Mouse (Mus musculus): ENCODE measurements around the gene Epn3. TPM values are rescaled to one million over a fixed set of nuclear protein-coding genes. Genes with fewer than 3 reads are reported as not detected.

Epn3 gene
- polyA plus RNA-seq, 1 experiment, result 0.05 TPM

DNA sequence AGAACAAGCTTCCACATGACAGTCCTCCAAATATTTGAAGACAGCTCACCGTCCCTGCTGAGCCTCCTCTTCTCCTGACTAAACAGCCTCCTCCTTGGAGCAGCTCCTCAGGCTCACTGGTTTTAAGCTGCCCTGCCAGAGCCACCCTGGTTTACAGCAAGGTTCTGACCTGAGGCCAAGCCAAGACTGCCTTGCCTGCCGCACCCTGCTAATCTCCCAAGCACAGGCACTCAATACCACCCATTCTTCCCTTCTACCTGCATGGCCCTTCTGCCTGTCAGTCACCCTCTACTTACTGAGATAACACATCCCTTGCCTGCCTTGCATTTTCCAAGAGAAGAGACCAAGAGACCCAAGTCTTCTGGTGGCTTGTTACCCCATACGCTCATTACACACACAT, 43.4 kb downstream of the Epn3 start:
- H3ac ChIP-seq (ENCODE audit: control insufficient read depth, insufficient read length), result no peak overlapping the region
- H3K4me2 ChIP-seq (ENCODE audit: low read depth), result no peak overlapping the region
- no peak for TF ChIP-seq POLR2AphosphoS2 (IDR thresholded peaks at IDR 0.05; ENCODE audit: insufficient read length, low read depth)
- TF ChIP-seq TCF3 (IDR thresholded peaks at IDR 0.05; ENCODE audit: insufficient read length, low read depth), result no peak
- TF ChIP-seq E2F4 (IDR thresholded peaks at IDR 0.05; ENCODE audit: insufficient read depth), result no peak
- no peak for TF ChIP-seq MYOG (IDR thresholded peaks at IDR 0.05; ENCODE audit: control insufficient read depth in 1 of 3, insufficient read depth in 1 of 3, insufficient read length in 2 of 3, low read depth in 2 of 3)
- no peak for TF ChIP-seq POLR2A (IDR thresholded peaks at IDR 0.05; ENCODE audit: insufficient read length, low read depth)
- TF ChIP-seq MAX (IDR thresholded peaks at IDR 0.05; ENCODE audit: low read depth), result no peak
- no peak for TF ChIP-seq MYOD1 (IDR thresholded peaks at IDR 0.05; ENCODE audit: control insufficient read depth in 1 of 3, insufficient read length in 2 of 3, low read depth in 2 of 3)
- TF ChIP-seq CEBPB (IDR thresholded peaks at IDR 0.05; ENCODE audit: insufficient read depth, poor library complexity, severe bottlenecking), result no peak
- TF ChIP-seq TCF12 (IDR thresholded peaks at IDR 0.05; ENCODE audit: insufficient read depth, poor library complexity, severe bottlenecking), result no peak
- TF ChIP-seq SRF (IDR thresholded peaks at IDR 0.05; ENCODE audit: control insufficient read depth, insufficient read length, low read depth), result no peak
- no peak for TF ChIP-seq USF1 (IDR thresholded peaks at IDR 0.05; ENCODE audit: low read depth)
- no peak for TF ChIP-seq REST (IDR thresholded peaks at IDR 0.05; ENCODE audit: insufficient read depth, insufficient read length)
- no peak overlapping the region for H3K4me3 ChIP-seq
- H3K36me3 ChIP-seq (ENCODE audit: control insufficient read depth, insufficient read depth), result no peaks in the 10 kb centered on the region
- H3K79me2 ChIP-seq (ENCODE audit: control insufficient read depth, insufficient read depth), result no peaks in the 10 kb centered on the region
- peaks cover 59% of the 10 kb centered on the region for H3K27me3 ChIP-seq (ENCODE audit: control insufficient read depth, insufficient read depth, insufficient read length)

DNA sequence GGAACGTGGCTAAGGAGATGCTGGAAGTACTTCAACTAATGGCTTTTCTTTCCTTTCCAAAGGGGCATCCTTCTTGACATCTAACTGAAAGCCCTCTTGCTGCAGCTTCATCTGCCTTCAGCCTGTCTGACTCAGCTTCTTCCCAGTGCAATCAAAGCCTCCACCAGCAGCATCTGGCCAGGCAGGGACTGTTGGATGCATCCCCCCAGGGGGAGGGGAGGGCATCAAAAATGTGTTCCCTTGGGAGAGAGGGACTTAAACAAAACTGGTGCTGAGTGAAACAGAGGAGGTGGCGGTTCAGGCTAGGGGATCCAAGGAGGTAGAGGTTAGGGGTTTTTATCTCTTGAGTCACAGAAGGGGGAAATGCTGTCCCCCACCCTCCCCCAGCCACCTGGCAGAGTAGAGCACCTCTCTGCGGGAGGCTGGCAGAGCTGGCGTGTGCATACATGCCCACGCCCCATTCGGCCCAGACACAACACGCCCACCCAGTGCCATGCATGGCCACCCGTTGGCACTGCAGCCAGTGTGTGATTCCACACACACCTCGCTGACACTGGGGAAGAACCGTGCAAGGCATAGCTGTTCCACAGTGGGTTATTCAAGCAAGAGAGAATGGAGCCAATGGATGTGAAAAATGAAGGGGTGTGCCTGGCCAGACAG, 44.5 kb downstream of the Epn3 start:
- H3K27me3 ChIP-seq (ENCODE audit: control insufficient read depth, insufficient read depth, insufficient read length), result peaks cover 69% of the 10 kb centered on the region
- no peaks in the 10 kb centered on the region for H3K79me2 ChIP-seq (ENCODE audit: control insufficient read depth, insufficient read depth)
- no peak for TF ChIP-seq REST (IDR thresholded peaks at IDR 0.05; ENCODE audit: insufficient read depth, insufficient read length)
- no peak for TF ChIP-seq CEBPB (IDR thresholded peaks at IDR 0.05; ENCODE audit: insufficient read depth, poor library complexity, severe bottlenecking)
- TF ChIP-seq MYOG (IDR thresholded peaks at IDR 0.05; ENCODE audit: control insufficient read depth in 1 of 3, insufficient read depth in 1 of 3, insufficient read length in 2 of 3, low read depth in 2 of 3), result no peak
- no peak for TF ChIP-seq USF1 (IDR thresholded peaks at IDR 0.05; ENCODE audit: low read depth)
- TF ChIP-seq TCF3 (IDR thresholded peaks at IDR 0.05; ENCODE audit: insufficient read length, low read depth), result no peak
- no peak for TF ChIP-seq TCF12 (IDR thresholded peaks at IDR 0.05; ENCODE audit: insufficient read depth, poor library complexity, severe bottlenecking)
- no peak for TF ChIP-seq MAX (IDR thresholded peaks at IDR 0.05; ENCODE audit: low read depth)
- H3K36me3 ChIP-seq (ENCODE audit: control insufficient read depth, insufficient read depth), result no peaks in the 10 kb centered on the region
- no peak overlapping the region for H3K4me3 ChIP-seq
- no peak overlapping the region for H3ac ChIP-seq (ENCODE audit: control insufficient read depth, insufficient read length)
- H3K4me2 ChIP-seq (ENCODE audit: low read depth), result no peak overlapping the region

GRCm38 (mm10) chr11:94454756-94455155, 45.0 kb downstream of the Epn3 start:
- no peaks in the 10 kb centered on the region for H3K36me3 ChIP-seq (ENCODE audit: control insufficient read depth, insufficient read depth)

DNA sequence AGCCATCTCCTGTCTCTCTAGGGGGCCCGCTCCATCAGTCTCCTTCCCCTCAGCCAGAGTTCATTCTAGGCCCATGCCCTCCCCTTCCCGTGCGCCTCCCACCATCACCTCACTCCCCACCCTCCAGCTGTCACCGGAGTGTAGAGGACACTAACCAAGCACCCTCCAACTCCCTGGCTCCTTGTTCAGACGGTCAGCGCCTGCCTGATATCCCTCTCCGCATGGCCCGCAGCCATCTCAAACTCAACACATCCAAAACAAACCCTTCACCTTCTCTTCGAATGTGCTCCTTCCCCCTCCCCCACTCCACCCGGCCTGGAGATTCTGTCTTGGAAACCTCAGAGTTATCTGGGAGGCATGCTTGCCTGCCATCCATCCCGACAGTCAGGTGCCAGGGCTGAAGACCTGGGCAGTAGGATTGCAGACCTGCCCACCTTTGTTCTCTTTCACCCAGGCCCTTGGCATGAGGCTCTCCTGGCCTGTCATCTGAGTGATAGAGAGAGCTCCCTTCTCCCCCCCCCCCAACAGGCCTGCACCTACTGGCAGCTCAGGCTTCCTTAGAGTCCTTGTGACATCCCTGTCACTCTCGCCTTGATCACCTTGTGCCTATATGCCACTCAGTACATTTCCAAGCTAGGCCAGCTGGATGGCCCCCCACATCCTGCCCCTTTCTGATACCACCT, 48.5 kb downstream of the Epn3 start:
- TF ChIP-seq CEBPB (IDR thresholded peaks at IDR 0.05; ENCODE audit: insufficient read depth, poor library complexity, severe bottlenecking), result no peak
- TF ChIP-seq E2F4 (IDR thresholded peaks at IDR 0.05; ENCODE audit: insufficient read depth), result no peak
- no peak for TF ChIP-seq MYOD1 (IDR thresholded peaks at IDR 0.05; ENCODE audit: control insufficient read depth in 1 of 3, insufficient read length in 2 of 3, low read depth in 2 of 3)
- TF ChIP-seq MYOG (IDR thresholded peaks at IDR 0.05; ENCODE audit: control insufficient read depth in 1 of 3, insufficient read depth in 1 of 3, insufficient read length in 2 of 3, low read depth in 2 of 3), result no peak
- TF ChIP-seq USF1 (IDR thresholded peaks at IDR 0.05; ENCODE audit: low read depth), result no peak
- no peak for TF ChIP-seq POLR2A (IDR thresholded peaks at IDR 0.05; ENCODE audit: insufficient read length, low read depth)
- no peak for TF ChIP-seq TCF12 (IDR thresholded peaks at IDR 0.05; ENCODE audit: insufficient read depth, poor library complexity, severe bottlenecking)
- no peak for TF ChIP-seq TCF3 (IDR thresholded peaks at IDR 0.05; ENCODE audit: insufficient read length, low read depth)
- no peak for TF ChIP-seq REST (IDR thresholded peaks at IDR 0.05; ENCODE audit: insufficient read depth, insufficient read length)
- TF ChIP-seq POLR2AphosphoS2 (IDR thresholded peaks at IDR 0.05; ENCODE audit: insufficient read length, low read depth), result no peak
- no peak for TF ChIP-seq SRF (IDR thresholded peaks at IDR 0.05; ENCODE audit: control insufficient read depth, insufficient read length, low read depth)
- no peak for TF ChIP-seq MAX (IDR thresholded peaks at IDR 0.05; ENCODE audit: low read depth)
- no peaks in the 10 kb centered on the region for H3K79me2 ChIP-seq (ENCODE audit: control insufficient read depth, insufficient read depth)
- H3K4me2 ChIP-seq (ENCODE audit: low read depth), result no peak overlapping the region
- peaks cover 59% of the 10 kb centered on the region for H3K27me3 ChIP-seq (ENCODE audit: control insufficient read depth, insufficient read depth, insufficient read length)
- no peak overlapping the region for H3ac ChIP-seq (ENCODE audit: control insufficient read depth, insufficient read length)
- no peaks in the 10 kb centered on the region for H3K36me3 ChIP-seq (ENCODE audit: control insufficient read depth, insufficient read depth)
- no peak overlapping the region for H3K4me3 ChIP-seq

More at GRCm38 (mm10) chr11:94454756-94455155, 45.0 kb downstream of the Epn3 start:
- Histone ChIP-seq H3K27me3 (ENCODE audit: control insufficient read depth, insufficient read depth, insufficient read length) (peaks cover 74% of the 10 kb centered on the region), H3K4me3 (no peak overlapping the region), H3ac (ENCODE audit: control insufficient read depth, insufficient read length) (no peak overlapping the region), H3K79me2 (ENCODE audit: control insufficient read depth, insufficient read depth) (no peaks in the 10 kb centered on the region), H3K4me2 (ENCODE audit: low read depth) (no peak overlapping the region)
- TF ChIP-seq E2F4 (IDR thresholded peaks at IDR 0.05; ENCODE audit: insufficient read depth) (no peak), MYOG (IDR thresholded peaks at IDR 0.05; ENCODE audit: control insufficient read depth in 1 of 3, insufficient read depth in 1 of 3, insufficient read length in 2 of 3, low read depth in 2 of 3) (no peak), CEBPB (IDR thresholded peaks at IDR 0.05; ENCODE audit: insufficient read depth, poor library complexity, severe bottlenecking) (no peak), MAX (IDR thresholded peaks at IDR 0.05; ENCODE audit: low read depth) (no peak), POLR2AphosphoS2 (IDR thresholded peaks at IDR 0.05; ENCODE audit: insufficient read length, low read depth) (no peak), TCF3 (IDR thresholded peaks at IDR 0.05; ENCODE audit: insufficient read length, low read depth) (no peak), REST (IDR thresholded peaks at IDR 0.05; ENCODE audit: insufficient read depth, insufficient read length) (no peak), MYOD1 (IDR thresholded peaks at IDR 0.05; ENCODE audit: control insufficient read depth in 1 of 3, insufficient read length in 2 of 3, low read depth in 2 of 3) (no peak), SRF (IDR thresholded peaks at IDR 0.05; ENCODE audit: control insufficient read depth, insufficient read length, low read depth) (no peak), TCF12 (IDR thresholded peaks at IDR 0.05; ENCODE audit: insufficient read depth, poor library complexity, severe bottlenecking) (no peak), USF1 (IDR thresholded peaks at IDR 0.05; ENCODE audit: low read depth) (no peak), POLR2A (IDR thresholded peaks at IDR 0.05; ENCODE audit: insufficient read length, low read depth) (no peak)

Data from myocyte (in vitro differentiated cells).